ENCODE assay signal across 9 mouse cellular contexts in the genomic region with DNA sequence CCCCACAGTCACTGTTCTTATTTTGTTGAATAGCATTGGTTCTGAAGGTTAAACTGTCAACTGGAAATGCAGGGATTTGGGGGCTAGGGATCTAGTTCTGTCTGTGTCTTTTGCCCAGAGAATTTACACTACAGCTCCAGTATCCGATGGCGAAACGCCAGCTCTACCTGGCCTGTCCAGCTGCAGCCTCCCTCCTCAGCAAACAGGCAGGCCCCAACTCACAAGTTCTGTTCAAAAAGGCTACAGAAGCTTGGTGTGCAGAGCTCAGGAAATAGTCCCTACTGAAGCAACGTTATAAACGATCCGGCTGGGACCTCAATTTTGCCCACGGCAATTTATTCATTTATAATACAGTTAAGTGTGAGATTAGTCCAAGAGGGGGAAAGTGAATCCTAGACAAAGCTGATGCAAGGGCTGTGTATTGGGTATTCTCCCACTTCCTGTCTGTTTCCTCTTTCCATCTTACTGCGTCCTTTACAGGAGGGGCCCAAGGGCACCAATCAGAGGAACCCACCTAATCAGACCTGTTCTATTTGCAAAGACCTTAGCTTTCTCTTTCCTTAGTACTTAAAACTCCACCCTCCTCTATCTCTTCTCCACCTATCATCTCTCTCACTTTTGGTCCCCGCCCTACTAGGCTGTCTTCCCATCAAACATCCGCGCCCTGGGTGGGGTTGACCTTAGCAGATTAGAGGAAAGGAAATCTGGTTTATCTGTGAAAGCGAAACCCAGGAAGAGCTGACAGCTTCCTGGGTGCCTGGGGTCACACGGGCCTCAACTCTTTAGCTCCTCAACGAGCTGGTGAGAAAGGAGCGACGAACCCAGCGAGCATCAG. TPM values are rescaled to one million over a fixed set of nuclear protein-coding genes. Genes with fewer than 3 reads are reported as not detected.
DNase-seq lines count a peak whose midpoint lies in the region; ATAC-seq and TF ChIP-seq lines count a peak whose summit lies in the region.
"Had no signal": no experiment of that assay in that cellular context is flagged by ENCODE, and none has a peak within 500 bp of the region (broad histone marks: within the 10 kb centered on the region; RNA-seq: fewer than 3 reads in every experiment).

No protein-coding gene starts in this region.

- dilution Hi-C loops in CH12.LX (cut with MboI; ENCODE audit: extremely low pct_ligation_motif_present, extremely low pct_unique_long_range_greater_than_20kb, low sequenced_read_pairs), result no loop called here

- in situ Hi-C loops in CH12.LX (cut with MboI; ENCODE audit: low pct_ligation_motif_present, low pct_unique_long_range_greater_than_20kb, low sequenced_read_pairs), result no loop called here

- H3K36me3 ChIP-seq in CH12.LX (replicated peaks in 1 of 2; ENCODE audit: control insufficient read depth in 1 of 2, insufficient read depth in 1 of 2, low read length in 1 of 2), result no peaks in the 10 kb centered on the region
- no peaks in the 10 kb centered on the region for H3K36me3 ChIP-seq in liver, embryonic 15.5 days (replicated peaks)
- H3K36me3 ChIP-seq: embryonic facial prominence, embryonic 12.5 days; neural tube, embryonic 13.5 days had no signal

- no peaks in the 10 kb centered on the region for H3K79me2 ChIP-seq in CH12.LX (replicated peaks; ENCODE audit: control insufficient read depth, extremely low read depth, insufficient read depth, poor library complexity, severe bottlenecking)

- peak overlapping the region; percentile 76 for H3K4me2 ChIP-seq in CH12.LX (ENCODE audit: insufficient read depth, low read depth, poor library complexity, severe bottlenecking)
- peak overlapping the region; percentile 35 for H3K4me2 ChIP-seq in liver, embryonic 15.5 days
- H3K4me2 ChIP-seq: embryonic facial prominence, embryonic 12.5 days; neural tube, embryonic 13.5 days had no signal

- intact Hi-C loops in left cerebral cortex, postnatal 14 days (cut with DNase I), result no loop called here
- intact Hi-C loops in gastrocnemius, postnatal 14 days (cut with DNase I; ENCODE audit: low total_unique reads), result no loop called here

- 30% methylated on average over 17 of the region's 17 CpGs for WGBS in liver, embryonic 15.5 days (ENCODE audit: insufficient replicate concordance)

- H3K27me3 ChIP-seq in CH12.LX (replicated peaks), result no peaks in the 10 kb centered on the region
- H3K27me3 ChIP-seq in liver, embryonic 15.5 days, result no peaks in the 10 kb centered on the region
- H3K27me3 ChIP-seq: embryonic facial prominence, embryonic 12.5 days; neural tube, embryonic 13.5 days had no signal

- H3K4me3 ChIP-seq in CH12.LX (replicated peaks in 1 of 3; ENCODE audit: low read depth in 2 of 3, low read length in 2 of 3, poor library complexity in 1 of 3), result peak overlapping the region; percentile 50 to 58 (median 53)
- H3K4me3 ChIP-seq in liver, embryonic 15.5 days (replicated peaks), result 0 out of 2 replicates have a peak overlapping the region, but pooled peaks have one; percentile 3
- H3K4me3 ChIP-seq: embryonic facial prominence, embryonic 12.5 days; neural tube, embryonic 13.5 days had no signal

- peak; percentile 40; the same call in 1 of the 2 replicates for TF ChIP-seq EP300 in CH12.LX (IDR thresholded peaks at IDR 0.05; ENCODE audit: low read length)

- TF ChIP-seq POLR2A in CH12.LX (IDR thresholded peaks at IDR 0.05; ENCODE audit: low read depth, low read length), result peak; percentile 64; the same call in 1 of the 2 replicates

- TF ChIP-seq CTCF in CH12.LX (conservative IDR thresholded peaks at IDR 0.05 in 1 of 2, IDR thresholded peaks at IDR 0.05 in 1 of 2; ENCODE audit: low read depth in 2 of 2, low read length in 2 of 2), result no peak

- peak overlapping the region; percentile 90 for H3K27ac ChIP-seq in CH12.LX (ENCODE audit: insufficient read depth, low read depth)
- no peak overlapping the region for H3K27ac ChIP-seq in liver, embryonic 15.5 days (replicated peaks)
- H3K27ac ChIP-seq: embryonic facial prominence, embryonic 12.5 days; neural tube, embryonic 13.5 days had no signal

- H3K9ac ChIP-seq in CH12.LX (ENCODE audit: insufficient read depth, low read depth), result peak overlapping the region; percentile 82
- no peak overlapping the region for H3K9ac ChIP-seq in liver, embryonic 15.5 days
- H3K9ac ChIP-seq: embryonic facial prominence, embryonic 12.5 days; neural tube, embryonic 13.5 days had no signal

- no peak for TF ChIP-seq RAD21 in CH12.LX (IDR thresholded peaks at IDR 0.05; ENCODE audit: low read depth, low read length)

- peaks cover 7 to 46% of the 10 kb centered on the region in 2 experiments for H3K4me1 ChIP-seq in CH12.LX (ENCODE audit: control insufficient read depth in 1 of 2, insufficient read depth in 2 of 2)
- peaks cover 19% of the 10 kb centered on the region for H3K4me1 ChIP-seq in liver, embryonic 15.5 days (replicated peaks)
- H3K4me1 ChIP-seq: neural tube, embryonic 13.5 days had no signal

- no peaks in the 10 kb centered on the region for H3K9me3 ChIP-seq in CH12.LX (replicated peaks; ENCODE audit: low read length)
- H3K9me3 ChIP-seq in liver, embryonic 15.5 days (replicated peaks), result no peaks in the 10 kb centered on the region
- H3K9me3 ChIP-seq: embryonic facial prominence, embryonic 12.5 days; neural tube, embryonic 13.5 days had no signal

- DNase-seq in CH12.LX (ENCODE audit: extremely low read depth), result peak; percentile 96
- peak; percentile 86 for DNase-seq in T-cell, adult 2 months (ENCODE audit: low spot score)
- peak; percentile 45 to 68 for DNase-seq in spleen, postnatal 4 days (ENCODE audit: low spot score in 2 of 2)
- no peak for DNase-seq in kidney, postnatal 25 days
- DNase-seq in left cerebral cortex, postnatal 14 days (ENCODE audit: low spot score in 2 of 2), result no peak
- DNase-seq in gastrocnemius, postnatal 14 days, result no peak

- ATAC-seq in liver, embryonic 15.5 days (ENCODE audit: insufficient read depth), result peak; percentile 73

TF ChIP-seq in CH12.LX, 34 proteins besides CTCF, POLR2A, EP300 and RAD21:
- TF ChIP-seq KAT2A (IDR thresholded peaks at IDR 0.05; ENCODE audit: insufficient replicate concordance, low read length) (no peak), IRF4 (IDR thresholded peaks at IDR 0.05; ENCODE audit: low read depth, low read length) (peak; percentile 58), CHD1 (IDR thresholded peaks at IDR 0.05; ENCODE audit: low read depth, low read length) (0 out of 2 replicates have a peak, but pooled peaks have one; percentile 47), PAX5 (IDR thresholded peaks at IDR 0.05; ENCODE audit: low read length) (no peak), TCF12 (IDR thresholded peaks at IDR 0.05; ENCODE audit: low read depth, low read length) (peak; percentile 59; the same call in 1 of the 2 replicates), SMC3 (IDR thresholded peaks at IDR 0.05; ENCODE audit: low read depth, low read length) (peak; percentile 6; the same call in 1 of the 2 replicates), ELF1 (IDR thresholded peaks at IDR 0.05; ENCODE audit: low read depth, low read length) (peak; percentile 83), ETS1 (conservative IDR thresholded peaks at IDR 0.05; ENCODE audit: low read depth, low read length) (peak; percentile 43; the same call in 1 of the 2 replicates), HCFC1 (IDR thresholded peaks at IDR 0.05; ENCODE audit: low read depth, low read length) (0 out of 2 replicates have a peak, but pooled peaks have one; percentile 52), NELFE (IDR thresholded peaks at IDR 0.05; ENCODE audit: low read depth, low read length) (peak; percentile 66), ZC3H11A (IDR thresholded peaks at IDR 0.05; ENCODE audit: low read depth, low read length) (no peak), TBP (conservative IDR thresholded peaks at IDR 0.05; ENCODE audit: low read depth, low read length) (peak; percentile 85), BHLHE40 (IDR thresholded peaks at IDR 0.05; ENCODE audit: low read depth, low read length) (peak; percentile 30; the same call in 1 of the 2 replicates)

RNA-seq across cellular contexts. Expression of gene Ralgps2, which starts 16.7 kb away (rescaled TPM):
- total RNA-seq in CH12.LX (2012; rRNA removed) (149 and 174 TPM in 2 replicates), CH12.LX (2014; rRNA removed) (65.1 and 71.8 TPM in 2 replicates)
- polyA plus RNA-seq in CH12.LX (2012; ENCODE audit: insufficient read length, low read depth), result 133 and 137 TPM in 2 replicates
- polyA plus RNA-seq in liver, embryonic 15.5 days (2015; fragmentation: Nextera tagmentation; extraction: Ambion mirVana), result 12.1 and 14.7 TPM in 2 replicates
- 10 to 100 TPM; 43.3 to 54.7 TPM for total RNA-seq in left cerebral cortex, postnatal 14 days (2021)
- 1 to 10 TPM; 5.1 to 6.4 TPM for total RNA-seq in gastrocnemius, postnatal 14 days (2021)

Comparison
In these comparisons a context has a peak if more than half of its experiments do, and no peak if none do; other contexts are left out.
1. DNase-seq: peak in CH12.LX (single experiment), T-cell, adult 2 months (single experiment) and spleen, postnatal 4 days (2 of 2); none in kidney, postnatal 25 days (0 of 2), left cerebral cortex, postnatal 14 days (0 of 2) and gastrocnemius, postnatal 14 days (single experiment).
2. RNA of gene Ralgps2, which starts 16.7 kb away (total RNA-seq): 65.1 to 174 TPM in CH12.LX and 43.3 to 54.7 TPM in left cerebral cortex, postnatal 14 days; 5.1 to 6.4 TPM in gastrocnemius, postnatal 14 days; every median in the first group is over 4 times any median in the second.